Mouse (Mus musculus) adrenal gland, postnatal 36 days (tissue): ENCODE data around the gene Timm22. TPM values are rescaled to one million over a fixed set of nuclear protein-coding genes. Genes with fewer than 3 reads are reported as not detected.

Experiments used
- DNase-seq, 2 experiments: peaks; one replicate each; pipeline ENCODE4 v3.0.0; 2021; ENCODE audit warnings: mixed read lengths in 1 of 2
- long read RNA-seq, 2 experiments: library from polyadenylated mRNA; stranded (forward); transcript quantifications; one replicate each; pipeline ENCODE4 v2.0.0; 2021; ENCODE audit warnings: borderline sequencing depth in 2 of 2
- total RNA-seq, 2 experiments: library from RNA; stranded (reverse); gene quantifications; 2 replicates each; pipeline ENCODE4 v1.2.3; 2021

The Timm22 gene
- total RNA-seq = 10 to 100 TPM; 45.9 to 48.6 TPM
- long read RNA-seq, experiment 1, transcript Timm22-203 (3 exons, 362 nt) = minor isoform, 6 of 69 reads
- long read RNA-seq, experiment 1, transcript Timm22-201 (4 exons, 2,817 nt) = major isoform, 60 of 69 reads
- long read RNA-seq, experiment 1, partial matches to known transcripts = 1 of 69 reads
- long read RNA-seq, experiment 1, other reads (novel, unspliced or antisense) = 1 of 69 reads
- long read RNA-seq, experiment 2, transcript Timm22-201 (4 exons, 2,817 nt) = major isoform, 17 of 22 reads
- long read RNA-seq, experiment 2, partial matches to known transcripts = 0 of 22 reads
- long read RNA-seq, experiment 2, other reads (novel, unspliced or antisense) = 5 of 22 reads

- DNase-seq = peak; percentile 95 to 96
Measured at GRCm38 (mm10) chr11:76406702-76407583, at the start of gene Timm22. Gene Timm22 (plus strand): TSS chr11:76406952.

- DNase-seq = no peak
Measured at GRCm38 (mm10) chr11:76357464-76357863, 49.3 kb upstream of the Timm22 start.

- no peak for DNase-seq
Measured at GRCm38 (mm10) chr11:76358628-76359320, 48.0 kb upstream of the Timm22 start.

GRCm38 (mm10) chr11:76360255-76360654 lies 46.5 kb upstream of the Timm22 start:
- DNase-seq = peak; percentile 43 to 54

GRCm38 (mm10) chr11:76361422-76361821 lies 45.3 kb upstream of the Timm22 start:
- peak; percentile 45 to 55 for DNase-seq

GRCm38 (mm10) chr11:76363178-76363577 lies 43.6 kb upstream of the Timm22 start:
- DNase-seq = peak; percentile 60 to 68

GRCm38 (mm10) chr11:76363636-76364035 lies 43.1 kb upstream of the Timm22 start:
- peak in 1 of 2 experiments; percentile 35 for DNase-seq

GRCm38 (mm10) chr11:76364038-76364437 lies 42.7 kb upstream of the Timm22 start:
- no peak for DNase-seq

- DNase-seq = no peak
Measured at GRCm38 (mm10) chr11:76366720-76367119, 40.0 kb upstream of the Timm22 start.

- DNase-seq = no peak
Measured at GRCm38 (mm10) chr11:76370491-76370890, 36.3 kb upstream of the Timm22 start.

GRCm38 (mm10) chr11:76372120-76372519 lies 34.6 kb upstream of the Timm22 start:
- DNase-seq = no peak

- no peak for DNase-seq
Measured at GRCm38 (mm10) chr11:76372534-76372933, 34.2 kb upstream of the Timm22 start.

- peak; percentile 89 to 92 for DNase-seq
Measured at GRCm38 (mm10) chr11:76374491-76375185, 32.1 kb upstream of the Timm22 start.

GRCm38 (mm10) chr11:76376425-76376824 lies 30.3 kb upstream of the Timm22 start:
- no peak for DNase-seq

GRCm38 (mm10) chr11:76379921-76380544 lies 26.7 kb upstream of the Timm22 start:
- DNase-seq = peak; percentile 59 to 70

- DNase-seq = no peak
Measured at GRCm38 (mm10) chr11:76381201-76381885, 25.4 kb upstream of the Timm22 start.

GRCm38 (mm10) chr11:76382711-76383324 lies 23.9 kb upstream of the Timm22 start:
- DNase-seq = no peak

- DNase-seq = no peak
Measured at GRCm38 (mm10) chr11:76384307-76384706, 22.4 kb upstream of the Timm22 start.

- no peak for DNase-seq
Measured at GRCm38 (mm10) chr11:76385017-76385416, 21.7 kb upstream of the Timm22 start.

- DNase-seq = no peak
Measured at GRCm38 (mm10) chr11:76385746-76386145, 21.0 kb upstream of the Timm22 start.
